Mouse (Mus musculus) spleen, adult 2 months (tissue): ENCODE data around the gene Amz2.

ENCODE experiments used
- CTCF ChIP-seq: fragments of 200-500 bp; IDR thresholded peaks from 2 replicates; pipeline ENCODE4 v1.5.1; 2011; ENCODE audit warnings: mild to moderate bottlenecking, inconsistent platforms; ENCODE audit not compliant: insufficient read depth, insufficient read length, insufficient replicate concordance; ENCODE audit errors: extremely low read depth
- POLR2A ChIP-seq: fragments of 200-500 bp; IDR thresholded peaks from 2 replicates; pipeline ENCODE4 v1.6.1; 2011; ENCODE audit warnings: low read depth, low read length, inconsistent platforms

GRCm38 (mm10) chr11:109419461-109419860 lies 6.3 kb upstream of the Amz2 start:
- no peak for TF ChIP-seq CTCF
- TF ChIP-seq POLR2A: no peak
